Mouse (Mus musculus): ENCODE data around the gene Supt4a. TPM values are rescaled to one million over a fixed set of nuclear protein-coding genes. Genes with fewer than 3 reads are reported as not detected.
A peak's percentile ranks its signal among the peaks of the same experiment; 100 is the strongest.

Supt4a gene
- polyA plus RNA-seq, 1 experiment from 2014 or later: 191 TPM

DNA sequence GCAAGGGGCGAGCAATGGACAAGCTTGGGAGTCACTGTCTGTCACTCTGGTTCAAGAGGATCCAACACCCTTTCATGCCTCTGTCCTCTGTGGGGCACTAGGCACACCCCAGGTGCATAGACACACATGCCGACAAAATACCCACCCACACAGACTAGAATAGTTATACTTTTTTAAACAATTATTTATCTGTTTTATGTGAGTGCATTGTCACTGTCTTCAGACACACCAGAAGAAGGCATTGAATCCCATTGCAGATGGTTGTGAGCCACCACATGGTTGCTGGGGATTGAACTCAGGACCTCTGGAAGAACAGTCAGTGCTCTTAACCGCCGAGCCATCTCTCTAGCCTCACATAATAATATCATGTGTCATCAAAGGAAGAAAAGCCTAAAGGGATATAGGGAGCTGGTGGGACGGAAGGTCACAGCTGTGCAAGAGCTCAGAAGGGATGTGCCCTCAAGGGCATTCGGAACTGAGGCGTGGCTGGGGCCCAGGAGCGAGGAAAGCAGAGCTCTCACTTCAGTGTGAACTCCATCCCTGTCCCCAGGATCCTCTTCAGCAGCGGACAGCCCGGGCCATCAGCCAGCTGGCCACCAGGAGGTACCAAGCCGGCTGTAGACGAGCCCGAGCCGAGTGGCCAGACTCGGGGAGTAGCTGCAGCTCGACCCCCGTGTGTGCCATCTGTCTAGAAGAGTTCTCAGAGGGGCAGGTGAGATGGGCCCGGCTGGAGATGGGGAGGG lies 8.3 kb upstream of the Supt4a start:
- H3K9me3 ChIP-seq (replicated peaks): no peaks in the 10 kb centered on the region
- no peak overlapping the region for H3K4me3 ChIP-seq
- DNase-seq (ENCODE audit: low spot score): no peak
- H3K27ac ChIP-seq: no peak overlapping the region
- WGBS: 42% methylated on average over 18 of the region's 18 CpGs
- no peaks in the 10 kb centered on the region for H3K36me3 ChIP-seq
- peaks cover 27% of the 10 kb centered on the region for H3K4me1 ChIP-seq
- no peaks in the 10 kb centered on the region for H3K27me3 ChIP-seq (ENCODE audit: low read depth, poor library complexity, severe bottlenecking)

DNA sequence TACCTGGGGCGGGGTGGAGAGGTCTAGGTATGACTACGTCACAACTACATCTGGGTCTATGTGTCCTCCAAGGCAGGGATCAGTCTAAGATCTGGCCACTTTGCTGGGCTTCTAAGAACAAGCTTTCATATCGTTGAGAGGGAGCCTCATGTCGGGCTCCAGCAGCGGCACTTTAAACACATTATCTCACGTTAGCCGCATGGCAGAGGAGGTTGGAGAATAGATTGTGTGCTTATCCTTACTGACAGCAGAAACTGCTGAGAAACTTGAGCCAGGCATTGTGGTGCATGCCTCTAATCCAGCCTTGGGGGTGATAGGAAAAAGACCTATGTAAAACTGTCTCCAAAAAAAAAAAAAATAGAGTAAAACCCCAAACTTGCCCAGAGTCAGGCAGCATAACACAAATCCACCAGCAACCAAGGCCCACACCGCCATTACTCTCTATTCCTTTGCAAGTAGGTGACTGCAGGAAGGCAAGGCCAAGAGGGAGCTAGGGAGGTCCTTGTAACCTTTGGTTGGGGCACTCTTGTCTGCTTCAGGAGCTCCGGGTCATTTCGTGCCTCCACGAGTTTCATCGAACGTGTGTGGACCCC lies 7.7 kb upstream of the Supt4a start:
- peaks cover 34% of the 10 kb centered on the region for H3K4me1 ChIP-seq
- DNase-seq (ENCODE audit: low spot score): no peak
- no peak overlapping the region for H3K4me3 ChIP-seq
- H3K9me3 ChIP-seq (replicated peaks): no peaks in the 10 kb centered on the region
- H3K27me3 ChIP-seq (ENCODE audit: low read depth, poor library complexity, severe bottlenecking): no peaks in the 10 kb centered on the region
- WGBS: 80% methylated on average over 13 of the region's 13 CpGs
- no peaks in the 10 kb centered on the region for H3K36me3 ChIP-seq
- H3K27ac ChIP-seq: no peak overlapping the region

DNA sequence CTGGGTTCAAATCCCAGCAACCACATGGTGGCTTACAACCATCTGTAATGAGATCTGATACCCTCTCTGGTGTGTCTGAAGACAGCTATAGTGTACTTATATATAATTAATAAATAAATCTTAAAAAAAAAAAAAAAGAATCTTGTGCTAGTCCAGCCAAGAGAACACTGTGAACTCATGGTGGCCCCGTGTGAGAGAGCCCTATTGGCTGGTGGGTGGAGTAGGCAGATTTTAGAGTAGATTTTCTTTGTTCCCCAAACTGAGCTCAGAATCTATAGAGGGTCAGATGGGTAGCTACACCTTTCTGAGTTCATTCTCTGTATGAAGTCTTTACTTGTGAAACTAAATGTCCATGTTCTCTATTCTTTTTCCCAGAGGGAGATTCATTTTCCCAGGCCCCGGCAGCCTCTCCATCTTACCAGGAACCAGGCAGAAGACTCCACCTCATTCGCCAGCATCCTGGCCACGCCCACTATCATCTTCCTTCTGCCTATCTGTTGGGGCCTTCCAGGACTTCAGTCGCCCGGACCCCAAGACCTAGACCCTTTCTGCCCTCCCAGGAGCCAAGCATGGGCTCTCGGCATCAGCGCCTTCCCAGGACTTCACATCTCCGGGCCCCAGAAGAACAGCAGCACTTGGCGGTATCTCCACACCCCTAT lies 6.6 kb upstream of the Supt4a start:
- H3K27me3 ChIP-seq (ENCODE audit: low read depth, poor library complexity, severe bottlenecking): no peaks in the 10 kb centered on the region
- H3K9me3 ChIP-seq (replicated peaks): no peaks in the 10 kb centered on the region
- H3K4me1 ChIP-seq: peaks cover 26% of the 10 kb centered on the region
- H3K27ac ChIP-seq: 0 out of 2 replicates have a peak overlapping the region, but pooled peaks have one; percentile 16
- no peak for DNase-seq (ENCODE audit: low spot score)
- no peak overlapping the region for H3K4me3 ChIP-seq
- 77% methylated on average over 10 of the region's 10 CpGs for WGBS
- no peaks in the 10 kb centered on the region for H3K36me3 ChIP-seq

DNA sequence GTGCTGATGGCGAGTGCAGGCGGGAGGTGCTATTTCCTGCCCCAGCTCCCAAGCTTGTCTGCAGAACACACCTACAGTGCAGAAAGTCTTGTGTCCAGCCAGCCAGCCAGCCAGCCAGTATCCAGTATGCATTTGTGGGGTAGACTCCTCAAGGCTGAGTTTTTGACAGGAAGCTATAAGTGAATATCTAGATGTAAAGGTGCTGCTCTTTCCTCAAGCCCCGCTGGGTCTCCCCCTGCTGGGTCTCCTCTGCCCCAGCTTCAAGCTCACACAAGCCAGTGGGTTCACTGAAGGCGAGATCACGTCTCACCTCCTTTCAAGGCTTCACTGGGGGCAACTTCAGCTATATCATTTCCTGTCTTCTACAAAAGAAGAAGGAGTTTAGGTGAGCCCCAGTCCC lies 3.0 kb upstream of the Supt4a start:
- Histone ChIP-seq H3K27me3 (ENCODE audit: low read depth, poor library complexity, severe bottlenecking) (no peaks in the 10 kb centered on the region), H3K36me3 (peaks cover 2% of the 10 kb centered on the region), H3K27ac (peak overlapping the region; percentile 76), H3K4me1 (peaks cover 24% of the 10 kb centered on the region), H3K9me3 (replicated peaks) (no peaks in the 10 kb centered on the region), H3K4me3 (peak overlapping the region; percentile 23; the same call in 1 of the 2 replicates)
- 66% methylated on average over 5 of the region's 5 CpGs for WGBS
- DNase-seq (ENCODE audit: low spot score): no peak

DNA sequence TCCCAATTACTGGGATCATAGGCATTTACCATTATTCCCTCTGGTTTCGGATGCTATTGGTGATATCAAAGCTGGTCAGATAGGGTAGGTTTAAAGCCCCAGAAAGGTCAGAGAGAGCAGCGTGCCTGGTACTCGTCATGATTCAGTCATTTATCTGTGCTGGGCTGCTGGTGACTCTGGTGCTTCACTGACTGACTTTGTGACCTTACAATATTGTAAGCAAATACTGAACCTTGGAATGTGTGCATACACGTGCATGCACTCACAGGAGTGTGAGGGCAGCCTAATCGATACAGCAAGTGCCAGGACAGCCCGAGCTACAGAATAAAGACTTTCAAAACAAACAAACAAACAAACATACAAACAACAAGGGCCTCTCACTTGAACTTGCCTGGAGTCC lies 1.7 kb upstream of the Supt4a start:
- no peaks in the 10 kb centered on the region for H3K27me3 ChIP-seq (ENCODE audit: low read depth, poor library complexity, severe bottlenecking)
- WGBS: 70% methylated on average over 6 of the region's 6 CpGs
- H3K36me3 ChIP-seq: peaks cover 15% of the 10 kb centered on the region
- no peak overlapping the region for H3K4me3 ChIP-seq
- H3K9me3 ChIP-seq (replicated peaks): no peaks in the 10 kb centered on the region
- H3K4me1 ChIP-seq: peaks cover 24% of the 10 kb centered on the region
- H3K27ac ChIP-seq: no peak overlapping the region
- no peak for DNase-seq (ENCODE audit: low spot score)

DNA sequence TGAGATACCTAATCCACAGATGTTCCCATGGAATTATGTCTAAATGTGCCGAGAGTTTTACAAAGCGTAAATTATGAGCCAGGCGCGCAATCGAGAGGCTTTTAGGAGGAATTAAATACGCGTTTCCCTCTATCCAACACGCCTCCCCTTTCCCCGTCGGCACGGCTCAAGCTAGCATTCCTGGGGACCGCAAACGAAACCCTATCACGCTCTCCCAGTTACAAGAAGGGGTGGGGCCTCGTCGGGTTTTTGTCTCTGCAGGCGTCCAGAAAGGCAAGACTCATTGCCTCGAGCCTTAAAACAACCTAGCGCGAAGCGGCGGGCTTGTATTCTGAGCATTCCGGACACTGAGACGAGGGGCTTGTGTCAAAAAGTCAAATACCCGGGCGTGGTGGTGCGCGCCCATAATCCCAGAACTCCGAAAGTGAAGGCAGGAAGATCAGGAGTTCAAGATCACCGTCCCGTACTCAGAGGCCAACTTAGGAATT lies 661 bp upstream of the Supt4a start:
- Histone ChIP-seq H3K4me1 (peaks cover 24% of the 10 kb centered on the region), H3K9me3 (replicated peaks) (no peaks in the 10 kb centered on the region), H3K4me3 (peak overlapping the region; percentile 90), H3K27me3 (ENCODE audit: low read depth, poor library complexity, severe bottlenecking) (no peaks in the 10 kb centered on the region), H3K36me3 (peaks cover 25% of the 10 kb centered on the region), H3K27ac (peak overlapping the region; percentile 92)
- DNase-seq (ENCODE audit: low spot score): peak; percentile 75
- 4% methylated on average over 31 of the region's 31 CpGs for WGBS

DNA sequence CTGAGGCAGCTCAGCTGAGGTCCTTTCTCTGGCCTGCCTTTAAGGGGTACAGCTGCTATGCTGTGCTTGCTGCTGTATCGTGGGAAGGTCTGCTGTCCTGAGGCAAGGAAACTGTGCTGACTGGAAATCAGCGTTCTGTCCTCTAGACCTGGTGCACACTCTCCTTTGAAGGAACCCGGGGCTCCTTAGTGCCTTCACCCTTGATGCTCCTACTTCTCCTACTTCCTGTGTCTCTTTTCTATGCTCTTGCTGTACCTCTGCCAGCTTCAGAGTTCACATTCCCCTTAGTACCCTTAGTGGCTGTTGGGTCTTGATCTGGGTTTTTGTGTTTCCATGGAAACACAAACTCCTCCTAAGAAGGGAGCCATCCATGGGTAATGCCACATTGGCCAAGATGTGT lies 6.3 kb downstream of the Supt4a start:
- no peak for DNase-seq (ENCODE audit: low spot score)
- Histone ChIP-seq H3K9me3 (replicated peaks) (no peaks in the 10 kb centered on the region), H3K4me1 (peaks cover 1% of the 10 kb centered on the region), H3K27ac (no peak overlapping the region), H3K4me3 (no peak overlapping the region), H3K27me3 (ENCODE audit: low read depth, poor library complexity, severe bottlenecking) (no peaks in the 10 kb centered on the region), H3K36me3 (peaks cover 65% of the 10 kb centered on the region)
- WGBS: 93% methylated on average over 3 of the region's 3 CpGs

DNA sequence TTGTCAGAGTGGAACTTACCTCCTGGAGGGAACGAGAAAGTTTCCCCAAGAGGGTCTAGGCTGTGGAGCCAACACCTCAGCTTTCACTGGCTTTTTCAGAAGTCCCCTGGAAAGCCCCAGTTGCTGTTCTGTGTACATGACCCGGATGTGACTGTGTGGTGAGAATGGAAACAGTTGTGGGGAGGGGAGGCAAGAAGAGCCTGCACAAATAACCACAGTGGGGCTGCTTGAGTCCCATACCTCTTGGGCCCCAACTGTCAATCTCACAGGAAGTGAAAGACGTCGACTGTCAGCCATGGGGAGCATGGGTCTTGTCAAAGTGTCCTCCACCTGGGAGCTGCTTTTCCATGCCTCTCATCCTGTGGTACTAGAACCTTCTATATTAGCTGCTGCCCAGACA lies 7.6 kb downstream of the Supt4a start:
- H3K9me3 ChIP-seq (replicated peaks): no peaks in the 10 kb centered on the region

DNA sequence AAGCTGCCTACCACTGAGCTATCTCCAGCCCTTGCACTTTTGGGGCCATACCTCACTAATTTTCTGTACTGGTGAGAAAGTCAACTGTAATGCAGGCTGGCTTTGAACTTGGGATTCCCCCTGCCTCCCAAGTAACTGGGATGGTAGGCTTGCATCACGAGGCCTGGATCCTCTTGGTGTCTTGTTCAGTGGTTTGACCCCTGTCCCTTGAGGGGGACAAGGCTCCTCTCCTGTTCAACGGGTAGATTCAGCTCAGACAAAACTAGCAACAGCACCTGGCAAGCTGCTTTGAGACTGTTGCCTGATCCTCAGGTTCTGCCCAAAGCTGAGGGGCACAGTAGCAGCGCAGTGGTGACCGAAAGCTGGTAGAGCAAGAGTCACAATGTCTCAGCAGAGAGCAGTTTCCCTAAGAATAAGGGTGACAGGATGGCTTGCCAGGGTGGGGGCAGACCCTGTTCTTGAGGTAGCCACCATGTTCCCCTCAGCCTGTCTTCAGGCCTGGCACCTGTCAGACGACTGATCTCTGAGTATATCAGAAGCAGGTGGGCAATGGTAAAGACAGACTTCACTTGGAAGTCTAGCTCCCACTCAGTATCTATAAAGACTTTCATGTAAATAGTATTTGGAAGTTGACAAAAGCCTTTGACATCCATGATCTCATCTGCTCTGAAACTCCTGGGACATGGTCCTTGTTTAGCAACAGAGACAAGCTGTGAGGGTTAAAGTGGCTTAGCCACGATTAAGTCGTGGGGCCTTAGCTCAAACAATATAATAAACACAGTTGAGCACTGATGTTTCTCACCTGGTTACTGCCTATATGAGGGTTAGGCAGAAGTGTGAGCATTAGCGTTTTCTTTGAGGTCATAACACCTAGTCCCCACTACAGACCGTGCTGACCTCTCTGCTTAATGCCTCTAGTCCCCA lies 8.5 kb downstream of the Supt4a start:
- H3K4me1 ChIP-seq: peaks cover 10% of the 10 kb centered on the region
- no peaks in the 10 kb centered on the region for H3K9me3 ChIP-seq (replicated peaks)
- H3K36me3 ChIP-seq: peaks cover 48% of the 10 kb centered on the region
- whole genome bisulfite sequencing: 80% methylated on average over 9 of the region's 9 CpGs
- DNase-seq (ENCODE audit: low spot score): no peak
- no peak overlapping the region for H3K4me3 ChIP-seq
- H3K27ac ChIP-seq: no peak overlapping the region
- no peaks in the 10 kb centered on the region for H3K27me3 ChIP-seq (ENCODE audit: low read depth, poor library complexity, severe bottlenecking)

More for the DNA sequence above, 7.6 kb downstream of the Supt4a start:
- no peak for DNase-seq (ENCODE audit: low spot score)
- peaks cover 10% of the 10 kb centered on the region for H3K4me1 ChIP-seq
- no peak overlapping the region for H3K4me3 ChIP-seq
- no peaks in the 10 kb centered on the region for H3K27me3 ChIP-seq (ENCODE audit: low read depth, poor library complexity, severe bottlenecking)
- H3K36me3 ChIP-seq: peaks cover 57% of the 10 kb centered on the region
- H3K27ac ChIP-seq: no peak overlapping the region
- WGBS: 85% methylated on average over 4 of the region's 4 CpGs

DNA sequence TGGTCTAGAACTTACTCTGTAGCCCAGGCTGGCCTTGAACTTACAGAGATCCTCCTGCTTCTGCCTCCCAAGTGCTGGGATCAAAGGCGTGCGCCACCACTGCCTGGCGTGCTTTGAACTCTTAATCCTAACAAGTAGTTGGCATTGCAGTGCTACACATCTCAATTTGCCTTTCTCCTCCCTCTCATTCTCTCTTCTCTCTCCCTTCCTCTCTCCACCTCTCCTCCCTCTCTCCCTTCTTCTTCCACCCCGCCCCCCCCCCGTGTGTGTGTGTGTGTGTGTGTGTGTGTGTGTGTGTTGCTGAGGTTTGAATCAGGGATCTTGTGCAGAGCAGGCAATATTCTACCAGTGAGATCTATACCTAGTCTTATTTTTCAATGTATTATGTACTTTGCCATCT lies 10.0 kb downstream of the Supt4a start:
- Histone ChIP-seq H3K27ac (no peak overlapping the region), H3K36me3 (peaks cover 34% of the 10 kb centered on the region), H3K4me3 (no peak overlapping the region), H3K9me3 (replicated peaks) (no peaks in the 10 kb centered on the region), H3K27me3 (ENCODE audit: low read depth, poor library complexity, severe bottlenecking) (no peaks in the 10 kb centered on the region), H3K4me1 (peaks cover 10% of the 10 kb centered on the region)
- 93% methylated on average over 5 of the region's 5 CpGs for WGBS
- no peak for DNase-seq (ENCODE audit: low spot score)

DNA sequence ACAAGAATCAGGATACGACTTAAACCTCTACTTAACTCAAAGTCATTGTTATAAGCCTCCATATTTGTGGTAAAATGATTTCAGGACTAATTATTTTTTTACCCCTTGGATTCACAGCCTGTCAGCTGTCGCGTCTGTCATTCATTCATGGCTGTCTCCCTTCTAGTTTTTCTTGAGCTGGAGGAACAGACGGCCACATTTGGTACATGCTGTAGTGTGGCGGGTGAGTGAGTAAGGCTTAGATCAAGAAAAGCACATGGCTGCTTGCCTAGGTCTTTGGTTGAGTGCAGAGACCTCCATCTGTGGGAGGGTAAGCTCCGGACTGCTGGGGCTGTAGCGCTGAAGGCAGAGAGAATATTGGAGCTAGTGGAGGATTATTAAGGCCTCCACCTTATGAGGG lies 10.4 kb downstream of the Supt4a start:
- peaks cover 30% of the 10 kb centered on the region for H3K36me3 ChIP-seq
- no peak overlapping the region for H3K4me3 ChIP-seq
- no peak for DNase-seq (ENCODE audit: low spot score)
- H3K27ac ChIP-seq: no peak overlapping the region
- H3K27me3 ChIP-seq (ENCODE audit: low read depth, poor library complexity, severe bottlenecking): no peaks in the 10 kb centered on the region
- 91% methylated on average over 7 of the region's 7 CpGs for WGBS
- no peaks in the 10 kb centered on the region for H3K9me3 ChIP-seq (replicated peaks)
- H3K4me1 ChIP-seq: peaks cover 10% of the 10 kb centered on the region

Measured in limb, embryonic 10.5 days (tissue).